Mouse (Mus musculus): ENCODE measurements around the gene Zfhx3. TPM values are rescaled to one million over a fixed set of nuclear protein-coding genes. Genes with fewer than 3 reads are reported as not detected.

The Zfhx3 gene
- polyA plus RNA-seq, 1 experiment from 2014 or later: 44.7 TPM

- WGBS: 83% methylated on average over 4 of the region's 4 CpGs
- no peak overlapping the region for H3K4me2 ChIP-seq (ENCODE audit: low read length)
- H3K9ac ChIP-seq (ENCODE audit: low read depth, low read length): no peak overlapping the region
- H3K4me3 ChIP-seq (ENCODE audit: low read depth, low read length): no peak overlapping the region
- no peaks in the 10 kb centered on the region for H3K4me1 ChIP-seq (ENCODE audit: control insufficient read depth, insufficient read depth, low read length)
- no peaks in the 10 kb centered on the region for H3K27me3 ChIP-seq (ENCODE audit: control insufficient read depth, insufficient read depth, low read depth, low read length)
- no peaks in the 10 kb centered on the region; the same call in 1 of the 2 replicates for H3K9me3 ChIP-seq (replicated peaks; ENCODE audit: control insufficient read depth, low read length, poor library complexity, severe bottlenecking)
- no peaks in the 10 kb centered on the region for H3K36me3 ChIP-seq (ENCODE audit: control insufficient read depth, insufficient read depth, low read length)
- H3K27ac ChIP-seq (ENCODE audit: low read length): no peak overlapping the region
- no peak for ATAC-seq
These were observed 642.2 kb downstream of the Zfhx3 start for GRCm38 (mm10) chr8:108584662-108584978.

DNA sequence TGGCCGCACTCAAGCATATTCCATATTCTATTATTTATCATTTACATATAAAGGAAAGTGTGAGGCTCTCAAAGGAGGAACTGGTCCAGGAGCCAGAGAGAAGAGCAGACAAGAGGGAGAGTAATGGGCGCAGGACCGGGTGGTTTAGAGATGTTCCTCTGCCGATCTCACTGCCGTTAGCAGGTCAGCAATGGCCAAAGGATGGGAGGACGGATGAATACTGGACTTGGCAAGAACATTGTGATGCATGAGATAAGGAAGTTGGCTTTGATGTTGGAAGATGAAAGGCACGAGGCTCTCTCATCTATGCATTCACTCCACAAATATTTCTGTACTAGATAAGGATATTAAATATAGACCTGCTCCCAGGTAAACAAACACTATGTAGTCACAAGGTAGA is 648.6 kb downstream of the Zfhx3 start:
- H3K27ac ChIP-seq (ENCODE audit: low read length): no peak overlapping the region

DNA sequence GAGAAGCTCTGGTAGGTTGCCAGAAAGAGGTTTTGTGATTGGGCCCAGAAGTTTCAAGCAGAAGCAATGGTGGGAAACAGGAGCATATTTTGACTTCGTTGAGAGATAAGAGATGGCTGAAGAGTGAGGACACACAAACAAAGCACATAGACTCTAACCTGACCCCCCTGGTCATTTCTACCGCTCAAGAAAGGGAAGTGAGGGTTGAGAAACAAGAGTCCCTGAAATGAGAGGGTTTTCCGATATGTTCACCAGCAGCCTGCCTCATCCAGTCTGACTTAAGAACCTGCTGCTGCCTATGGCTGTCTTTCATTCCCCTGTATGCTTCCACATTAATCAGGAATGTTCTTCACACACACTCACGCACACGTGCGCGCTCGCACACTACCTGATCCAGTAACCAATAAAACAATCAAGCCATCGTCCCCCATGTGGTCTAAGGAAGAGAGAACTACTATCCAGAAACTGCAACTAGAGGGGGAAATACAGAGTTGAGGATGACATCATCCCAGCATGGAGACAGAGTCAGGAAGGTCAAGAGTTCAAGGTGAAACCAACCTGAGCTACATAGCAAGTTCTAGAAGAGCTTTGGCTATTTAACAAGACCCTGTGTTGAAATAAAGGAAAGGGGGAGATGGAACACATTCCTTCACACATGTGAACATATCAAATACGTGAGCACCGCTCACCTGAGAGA is 649.7 kb downstream of the Zfhx3 start:
- 96% methylated on average over 11 of the region's 11 CpGs for WGBS
- no peaks in the 10 kb centered on the region; the same call in 1 of the 2 replicates for H3K9me3 ChIP-seq (replicated peaks; ENCODE audit: control insufficient read depth, low read length, poor library complexity, severe bottlenecking)
- H3K36me3 ChIP-seq (ENCODE audit: control insufficient read depth, insufficient read depth, low read length): no peaks in the 10 kb centered on the region
- ATAC-seq: no peak
- H3K4me3 ChIP-seq (ENCODE audit: low read depth, low read length): no peak overlapping the region
- peaks cover 3% of the 10 kb centered on the region; the same call in 1 of the 2 replicates for H3K4me1 ChIP-seq (ENCODE audit: control insufficient read depth, insufficient read depth, low read length)
- H3K9ac ChIP-seq (ENCODE audit: low read depth, low read length): no peak overlapping the region
- H3K4me2 ChIP-seq (ENCODE audit: low read length): no peak overlapping the region
- no peak overlapping the region for H3K27ac ChIP-seq (ENCODE audit: low read length)
- no peaks in the 10 kb centered on the region for H3K27me3 ChIP-seq (ENCODE audit: control insufficient read depth, insufficient read depth, low read depth, low read length)

More for the DNA sequence above, 648.6 kb downstream of the Zfhx3 start:
- Histone ChIP-seq H3K27me3 (ENCODE audit: control insufficient read depth, insufficient read depth, low read depth, low read length) (no peaks in the 10 kb centered on the region), H3K9ac (ENCODE audit: low read depth, low read length) (no peak overlapping the region), H3K4me2 (ENCODE audit: low read length) (no peak overlapping the region), H3K4me1 (ENCODE audit: control insufficient read depth, insufficient read depth, low read length) (peaks cover 3% of the 10 kb centered on the region; the same call in 1 of the 2 replicates), H3K4me3 (ENCODE audit: low read depth, low read length) (no peak overlapping the region), H3K9me3 (replicated peaks; ENCODE audit: control insufficient read depth, low read length, poor library complexity, severe bottlenecking) (no peaks in the 10 kb centered on the region; the same call in 1 of the 2 replicates), H3K36me3 (ENCODE audit: control insufficient read depth, insufficient read depth, low read length) (no peaks in the 10 kb centered on the region)
- ATAC-seq: no peak
- 91% methylated on average over 7 of the region's 7 CpGs for WGBS

GRCm38 (mm10) chr8:108592990-108593589 is 650.6 kb downstream of the Zfhx3 start:
- H3K4me2 ChIP-seq (ENCODE audit: low read length): no peak overlapping the region
- H3K27me3 ChIP-seq (ENCODE audit: control insufficient read depth, insufficient read depth, low read depth, low read length): no peaks in the 10 kb centered on the region
- no peak overlapping the region for H3K4me3 ChIP-seq (ENCODE audit: low read depth, low read length)
- H3K9me3 ChIP-seq (replicated peaks; ENCODE audit: control insufficient read depth, low read length, poor library complexity, severe bottlenecking): no peaks in the 10 kb centered on the region
- no peak for ATAC-seq
- WGBS: 67% methylated on average over 13 of the region's 13 CpGs
- H3K9ac ChIP-seq (ENCODE audit: low read depth, low read length): no peak overlapping the region
- H3K27ac ChIP-seq (ENCODE audit: low read length): no peak overlapping the region
- H3K4me1 ChIP-seq (ENCODE audit: control insufficient read depth, insufficient read depth, low read length): peaks cover 3% of the 10 kb centered on the region; the same call in 1 of the 2 replicates
- H3K36me3 ChIP-seq (ENCODE audit: control insufficient read depth, insufficient read depth, low read length): no peaks in the 10 kb centered on the region

DNA sequence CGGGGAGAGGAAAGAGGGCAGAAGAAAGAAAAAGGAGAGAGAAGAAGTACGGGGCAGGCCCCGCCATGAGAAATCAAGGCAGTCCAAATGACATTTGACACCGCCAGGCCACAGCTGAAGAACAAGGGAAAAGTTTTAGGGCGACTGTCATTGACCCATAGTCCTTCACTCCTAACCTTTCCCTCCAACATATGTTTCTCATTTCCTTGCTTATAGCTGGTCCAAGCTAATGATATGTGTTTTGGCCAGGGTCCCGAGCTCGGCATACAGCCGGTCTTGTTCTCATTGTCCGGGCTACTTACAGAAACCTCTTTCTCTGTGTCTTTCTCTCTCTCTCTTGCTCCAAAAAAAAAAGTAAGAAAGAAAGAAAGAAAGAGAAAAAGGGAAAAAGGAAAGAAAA is 651.4 kb downstream of the Zfhx3 start:
- no peaks in the 10 kb centered on the region for H3K36me3 ChIP-seq (ENCODE audit: control insufficient read depth, insufficient read depth, low read length)
- no peak for ATAC-seq
- no peak overlapping the region for H3K4me3 ChIP-seq (ENCODE audit: low read depth, low read length)
- 69% methylated on average over 9 of the region's 9 CpGs for WGBS
- H3K9ac ChIP-seq (ENCODE audit: low read depth, low read length): no peak overlapping the region
- no peaks in the 10 kb centered on the region for H3K9me3 ChIP-seq (replicated peaks; ENCODE audit: control insufficient read depth, low read length, poor library complexity, severe bottlenecking)
- peaks cover 3% of the 10 kb centered on the region; the same call in 1 of the 2 replicates for H3K4me1 ChIP-seq (ENCODE audit: control insufficient read depth, insufficient read depth, low read length)
- H3K4me2 ChIP-seq (ENCODE audit: low read length): no peak overlapping the region
- no peak overlapping the region for H3K27ac ChIP-seq (ENCODE audit: low read length)
- no peaks in the 10 kb centered on the region for H3K27me3 ChIP-seq (ENCODE audit: control insufficient read depth, insufficient read depth, low read depth, low read length)

GRCm38 (mm10) chr8:108594361-108595060 is 652.1 kb downstream of the Zfhx3 start:
- Histone ChIP-seq H3K9ac (ENCODE audit: low read depth, low read length) (no peak overlapping the region), H3K27ac (ENCODE audit: low read length) (no peak overlapping the region), H3K36me3 (ENCODE audit: control insufficient read depth, insufficient read depth, low read length) (no peaks in the 10 kb centered on the region), H3K27me3 (ENCODE audit: control insufficient read depth, insufficient read depth, low read depth, low read length) (no peaks in the 10 kb centered on the region), H3K4me1 (ENCODE audit: control insufficient read depth, insufficient read depth, low read length) (peaks cover 3% of the 10 kb centered on the region; the same call in 1 of the 2 replicates), H3K4me2 (ENCODE audit: low read length) (no peak overlapping the region), H3K9me3 (replicated peaks; ENCODE audit: control insufficient read depth, low read length, poor library complexity, severe bottlenecking) (no peaks in the 10 kb centered on the region), H3K4me3 (ENCODE audit: low read depth, low read length) (no peak overlapping the region)
- WGBS: 52% methylated on average over 9 of the region's 9 CpGs
- no peak for ATAC-seq

- 53% methylated on average over 9 of the region's 9 CpGs for WGBS
- peaks cover 3% of the 10 kb centered on the region; the same call in 1 of the 2 replicates for H3K4me1 ChIP-seq (ENCODE audit: control insufficient read depth, insufficient read depth, low read length)
- H3K9ac ChIP-seq (ENCODE audit: low read depth, low read length): no peak overlapping the region
- no peak overlapping the region for H3K4me3 ChIP-seq (ENCODE audit: low read depth, low read length)
- H3K27ac ChIP-seq (ENCODE audit: low read length): 0 out of 2 replicates have a peak overlapping the region, but pooled peaks have one; percentile 5
- H3K9me3 ChIP-seq (replicated peaks; ENCODE audit: control insufficient read depth, low read length, poor library complexity, severe bottlenecking): no peaks in the 10 kb centered on the region
- H3K27me3 ChIP-seq (ENCODE audit: control insufficient read depth, insufficient read depth, low read depth, low read length): no peaks in the 10 kb centered on the region
- no peak overlapping the region for H3K4me2 ChIP-seq (ENCODE audit: low read length)
- H3K36me3 ChIP-seq (ENCODE audit: control insufficient read depth, insufficient read depth, low read length): no peaks in the 10 kb centered on the region
- ATAC-seq: no peak
These were observed 652.6 kb downstream of the Zfhx3 start for GRCm38 (mm10) chr8:108595061-108595419.

DNA sequence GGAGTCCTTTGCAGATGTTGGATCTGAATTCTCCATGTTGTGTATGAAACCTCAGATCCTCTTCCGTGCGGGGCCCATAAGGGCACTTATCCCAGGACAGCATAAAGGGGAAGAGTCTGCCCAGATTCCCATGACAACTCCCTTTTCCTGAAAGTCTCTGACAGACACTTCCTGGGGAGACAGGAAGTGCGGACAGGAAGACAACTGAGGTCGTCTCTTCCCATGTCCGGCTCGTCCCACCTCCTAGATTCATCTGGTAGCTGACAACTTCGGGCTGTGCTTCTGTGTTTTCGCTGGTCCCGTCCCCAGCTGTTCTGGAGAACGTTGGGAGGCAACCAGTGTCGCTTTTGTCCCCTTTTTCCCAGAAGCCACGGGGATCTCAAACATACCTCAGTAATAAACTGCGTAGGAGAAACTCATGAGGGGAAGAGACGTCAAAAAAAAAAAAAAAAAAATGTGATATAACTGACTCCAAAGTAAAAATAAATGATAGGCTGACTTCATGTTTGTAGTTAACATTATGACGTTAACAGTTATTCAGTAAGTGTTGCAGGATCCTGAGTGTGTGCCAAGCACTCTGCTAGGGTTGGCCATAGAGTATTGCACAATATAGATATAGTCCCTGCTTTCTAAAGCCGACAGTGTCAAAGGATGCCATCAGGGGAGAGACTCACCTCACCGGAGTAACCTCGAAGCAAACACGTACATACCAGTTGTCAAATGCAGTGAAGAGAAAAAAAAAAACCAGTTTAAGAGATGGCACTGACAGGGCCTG is 653.5 kb downstream of the Zfhx3 start:
- Histone ChIP-seq H3K4me3 (ENCODE audit: low read depth, low read length) (no peak overlapping the region), H3K27ac (ENCODE audit: low read length) (no peak overlapping the region), H3K9me3 (replicated peaks; ENCODE audit: control insufficient read depth, low read length, poor library complexity, severe bottlenecking) (no peaks in the 10 kb centered on the region), H3K27me3 (ENCODE audit: control insufficient read depth, insufficient read depth, low read depth, low read length) (no peaks in the 10 kb centered on the region), H3K4me1 (ENCODE audit: control insufficient read depth, insufficient read depth, low read length) (peaks cover 3% of the 10 kb centered on the region; the same call in 1 of the 2 replicates), H3K4me2 (ENCODE audit: low read length) (no peak overlapping the region), H3K36me3 (ENCODE audit: control insufficient read depth, insufficient read depth, low read length) (no peaks in the 10 kb centered on the region), H3K9ac (ENCODE audit: low read depth, low read length) (no peak overlapping the region)
- WGBS: 87% methylated on average over 19 of the region's 19 CpGs
- no peak for ATAC-seq

All from midbrain, embryonic 16.5 days (tissue).